Mouse (Mus musculus) thymus, adult 18-20 months (tissue): Measurements from ENCODE around the gene Pitpnb.

Source experiments
- DNase-seq, 2 experiments: peaks; one replicate each; pipeline ENCODE4 v3.0.0; 2022; ENCODE audit warnings: mixed read lengths in 2 of 2

Gene Pitpnb

DNA sequence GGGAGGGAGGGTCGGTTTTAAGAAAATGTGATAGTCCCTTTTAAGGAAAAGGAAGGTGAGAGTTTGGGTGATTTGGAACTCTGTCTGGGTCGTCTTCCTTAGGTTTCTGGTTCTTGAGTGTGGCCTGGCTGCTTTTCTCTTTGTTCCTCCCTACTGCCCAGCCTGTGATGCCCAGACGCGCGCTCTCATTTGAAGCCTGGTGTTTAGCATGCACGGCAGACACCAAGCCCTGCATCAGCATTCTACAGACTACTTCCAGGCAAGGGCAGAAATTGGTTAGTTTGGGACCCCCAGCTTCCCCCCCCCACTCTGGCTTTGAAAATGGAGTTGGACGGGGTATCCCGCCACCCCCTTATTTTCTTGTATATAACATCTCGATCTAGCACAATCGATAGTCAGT is 92.4 kb downstream of the Pitpnb start:
- DNase-seq = no peak

DNA sequence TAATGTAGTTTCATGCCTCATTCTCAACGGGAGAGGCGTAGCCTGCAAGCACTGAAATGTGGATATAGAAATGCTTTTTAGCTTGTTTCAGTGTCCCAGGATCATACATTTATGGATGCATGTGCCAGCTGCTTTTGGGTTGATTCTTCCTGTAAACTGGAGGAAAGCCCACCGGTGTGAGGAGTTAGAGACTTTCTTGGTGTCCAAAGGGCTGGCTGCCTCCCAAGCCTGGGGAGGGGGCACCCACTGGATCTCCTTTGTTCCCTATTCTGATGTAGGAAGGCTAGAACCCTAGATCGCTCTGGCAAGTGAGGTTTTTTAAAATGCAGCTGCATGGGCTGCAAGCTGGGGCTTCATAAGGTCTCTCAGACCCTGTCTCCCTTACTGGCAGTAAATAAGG is 93.1 kb downstream of the Pitpnb start:
- no peak for DNase-seq

GRCm38 (mm10) chr5:111425813-111426212 is 95.2 kb downstream of the Pitpnb start:
- DNase-seq = no peak

- DNase-seq = no peak
Measured at GRCm38 (mm10) chr5:111426249-111426648, 95.7 kb downstream of the Pitpnb start.

GRCm38 (mm10) chr5:111428882-111429281 is 98.3 kb downstream of the Pitpnb start:
- DNase-seq = no peak

GRCm38 (mm10) chr5:111429726-111430125 is 99.2 kb downstream of the Pitpnb start:
- no peak for DNase-seq

DNA sequence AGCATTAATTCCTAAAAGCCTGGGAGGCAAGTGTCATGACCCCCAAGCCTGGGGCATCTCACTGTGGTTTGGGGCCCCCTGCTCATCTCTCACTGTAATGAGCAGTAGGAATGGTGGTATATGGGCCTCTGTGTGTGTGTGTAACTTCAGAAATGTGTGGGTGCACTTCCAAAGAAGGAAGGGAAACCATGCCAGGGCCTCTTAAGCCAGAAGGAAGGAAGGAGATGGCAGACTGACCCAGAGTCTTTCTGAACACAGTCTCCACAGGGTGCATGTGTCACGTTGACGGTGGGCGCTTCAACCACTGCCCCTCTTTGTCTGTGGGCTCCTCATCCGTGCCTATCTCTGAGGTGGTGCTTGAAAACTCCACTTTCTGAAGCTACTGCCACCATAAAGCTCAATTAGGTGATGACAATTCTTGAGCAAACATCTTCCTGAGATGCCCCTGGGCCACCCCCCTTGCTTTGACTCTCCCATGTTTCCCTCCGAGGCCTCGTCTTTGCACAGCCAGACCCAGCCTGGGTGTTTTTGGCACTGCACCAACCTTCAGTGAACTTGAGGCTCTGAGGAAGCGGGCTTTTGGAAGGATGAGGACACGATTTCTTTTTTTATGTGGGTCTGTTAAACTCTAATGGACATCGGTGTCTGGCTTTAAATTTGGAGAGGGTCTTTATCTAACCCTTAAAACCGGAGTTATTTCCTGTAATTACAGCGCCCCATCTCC is 100.6 kb downstream of the Pitpnb start:
- no peak for DNase-seq

DNA sequence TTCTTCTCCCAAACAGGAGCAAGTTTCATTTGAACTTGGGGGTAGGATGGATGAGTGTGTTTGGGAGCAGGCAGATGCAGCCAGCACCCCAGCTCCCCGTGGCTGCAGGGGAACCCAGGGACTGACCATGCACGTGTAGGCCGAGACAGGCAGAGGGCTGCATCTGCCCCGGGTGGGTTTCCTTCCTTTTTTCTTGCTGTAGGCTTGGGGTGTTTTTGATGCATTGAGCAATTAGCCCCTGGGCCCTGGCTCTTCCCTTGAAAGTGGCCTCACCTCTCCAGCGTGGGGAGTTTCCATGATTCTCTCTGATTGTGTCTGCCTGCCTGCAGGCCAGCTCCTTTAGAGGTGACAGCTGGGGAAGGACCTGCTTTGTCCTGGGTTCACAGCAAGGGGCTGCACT is 102.3 kb downstream of the Pitpnb start:
- no peak for DNase-seq

- DNase-seq = no peak
Measured at GRCm38 (mm10) chr5:111434342-111434842, 103.8 kb downstream of the Pitpnb start.

DNA sequence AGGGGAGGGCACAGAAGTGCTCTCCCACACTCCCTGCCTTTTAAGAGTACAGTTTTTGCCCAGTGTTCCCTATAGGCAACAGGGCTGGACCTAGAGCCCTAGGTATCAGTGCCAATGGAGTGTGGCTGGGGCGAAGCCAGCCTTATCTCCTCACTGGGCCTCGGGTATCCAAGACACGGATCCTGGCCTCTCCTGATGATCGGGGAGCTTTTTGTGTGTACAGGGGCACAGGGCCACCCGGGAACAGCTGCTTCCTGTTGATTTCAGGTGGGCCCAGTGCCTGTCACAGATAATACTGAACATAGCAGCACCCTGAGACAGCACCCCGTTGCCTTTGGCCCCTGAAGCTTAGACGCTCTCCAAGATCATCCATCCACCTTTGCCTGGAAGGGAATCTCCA is 105.7 kb downstream of the Pitpnb start:
- DNase-seq = no peak

DNA sequence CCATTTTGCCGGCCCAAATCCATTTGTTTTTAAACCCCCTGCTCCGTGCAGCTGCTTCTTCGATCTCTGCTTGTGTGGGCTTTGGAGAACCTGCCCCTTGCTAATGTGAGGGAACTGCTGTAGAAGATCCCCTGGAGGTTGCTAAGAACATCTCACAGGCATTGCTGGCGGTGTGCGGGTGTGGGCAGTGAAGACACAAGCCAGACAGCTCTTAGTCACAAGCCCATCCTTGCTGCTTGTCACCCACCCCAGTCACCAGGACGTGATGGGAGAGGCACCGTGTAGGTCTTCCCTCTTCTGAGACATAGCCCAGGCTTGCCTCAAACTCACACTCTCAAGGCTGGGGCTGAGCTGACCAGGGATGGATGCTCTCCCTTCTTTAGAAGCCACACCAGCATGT is 106.6 kb downstream of the Pitpnb start:
- DNase-seq = no peak
